Mouse (Mus musculus): ENCODE measurements around the gene Scaf4. TPM values are rescaled to one million over a fixed set of nuclear protein-coding genes. Genes with fewer than 3 reads are reported as not detected.
"Not testable (repeated sequence)": the region's sequence is repeated elsewhere in the genome, so short reads cannot be mapped to it uniquely, and the experiment has no call there.

Scaf4 gene
- total RNA-seq, 2 experiments from 2014 or later = 31.7 to 36.7 TPM

GRCm38 (mm10) chr16:90242426-90243304 lies 41.6 kb downstream of the Scaf4 start:
- no peak for DNase-seq (ENCODE audit: low spot score in 2 of 2)

- no peak for DNase-seq (ENCODE audit: low spot score in 2 of 2)
These were observed 42.4 kb downstream of the Scaf4 start for GRCm38 (mm10) chr16:90241875-90242274.

DNA sequence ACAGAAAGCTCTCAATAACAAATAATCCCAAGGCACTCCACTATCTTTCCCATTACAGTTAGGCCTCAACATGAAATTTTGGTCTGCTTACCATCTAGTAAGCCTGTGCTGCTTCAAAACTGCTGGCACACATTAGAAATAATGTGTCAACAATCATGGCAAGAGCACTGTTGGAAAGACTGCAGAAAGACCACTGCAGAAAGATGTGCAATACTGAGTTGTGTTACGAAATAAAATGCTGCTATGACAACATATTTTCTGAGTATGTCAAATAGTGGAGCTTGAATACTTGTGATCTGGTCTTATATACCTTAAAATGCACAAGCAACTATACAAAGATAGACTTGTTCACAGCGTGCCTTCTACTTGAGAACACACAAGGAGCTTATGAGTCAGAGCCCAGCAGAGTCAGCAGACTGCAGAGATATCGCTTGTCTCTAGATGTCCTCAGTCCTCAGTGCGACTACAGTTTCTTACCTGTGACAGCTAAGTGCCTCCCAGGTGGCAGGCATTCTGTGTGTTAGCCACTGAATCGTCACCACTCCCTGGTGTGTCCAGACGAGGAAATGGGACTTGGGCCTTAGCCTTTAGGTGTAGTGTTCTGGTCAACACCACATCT lies 45.1 kb downstream of the Scaf4 start:
- DNase-seq (ENCODE audit: low spot score in 2 of 2) = no peak

DNA sequence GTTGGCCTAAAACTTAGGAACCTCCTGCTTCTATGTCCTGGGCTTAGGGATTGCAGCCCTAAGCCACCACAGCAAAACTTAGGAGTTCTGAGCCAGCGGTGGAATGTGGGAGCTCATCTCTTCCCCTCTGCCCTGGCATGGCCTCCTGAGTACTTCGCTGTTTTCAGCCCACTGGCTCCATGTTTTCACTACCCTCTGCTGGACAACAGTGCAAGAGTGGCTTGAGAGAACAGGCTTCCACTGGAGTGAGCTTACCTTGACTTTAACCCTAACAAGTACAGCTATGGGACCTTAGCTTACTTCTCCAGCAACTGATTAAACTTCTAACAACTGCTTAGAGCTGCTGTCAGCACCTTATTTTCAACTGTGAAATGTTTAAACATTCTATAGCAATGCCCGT lies 49.1 kb downstream of the Scaf4 start:
- no peak for DNase-seq (ENCODE audit: low spot score in 2 of 2)

DNA sequence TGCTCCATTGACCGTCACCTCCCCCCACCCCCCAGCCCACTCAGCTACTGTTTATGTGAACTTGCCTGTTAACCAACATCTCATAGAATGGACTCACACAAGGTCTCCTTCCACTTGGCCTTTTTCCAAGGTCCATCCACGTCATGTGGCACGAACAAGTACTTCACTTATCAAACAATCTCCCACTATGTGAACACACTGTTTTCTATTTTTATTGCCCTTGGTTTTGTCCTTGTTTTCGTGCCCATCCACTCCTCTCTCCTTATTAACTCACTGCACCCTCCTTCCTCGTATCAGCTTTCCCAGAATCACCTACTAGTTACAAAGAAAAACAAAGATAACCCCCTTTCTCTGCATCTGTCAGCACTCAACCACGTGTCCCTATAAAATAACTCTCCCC lies 49.7 kb downstream of the Scaf4 start:
- DNase-seq (ENCODE audit: low spot score in 2 of 2) = no peak

DNA sequence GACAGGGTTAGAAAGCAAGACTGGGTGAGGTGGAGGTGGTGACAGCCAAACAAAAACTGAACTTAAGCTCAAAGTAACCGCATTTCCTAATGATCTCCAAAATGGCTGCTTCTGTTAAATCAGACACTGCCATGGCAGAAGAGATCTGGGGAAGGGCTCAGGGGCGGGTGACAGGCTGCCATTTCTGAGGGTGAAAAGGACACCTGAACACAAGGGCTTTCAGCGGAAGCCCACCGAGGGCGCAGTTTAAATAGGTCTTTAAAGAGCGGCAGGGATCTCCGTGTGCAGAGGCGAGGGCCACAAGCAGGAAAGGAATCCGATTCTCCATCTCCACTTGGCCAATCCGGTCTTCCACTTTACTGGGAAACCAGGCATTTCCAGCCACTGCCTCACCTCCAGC lies 50.6 kb downstream of the Scaf4 start:
- no peak for DNase-seq (ENCODE audit: low spot score in 2 of 2)

- no peak for DNase-seq (ENCODE audit: low spot score in 2 of 2)
These were observed 53.0 kb downstream of the Scaf4 start for GRCm38 (mm10) chr16:90231302-90231701.

GRCm38 (mm10) chr16:90229897-90230296 lies 54.4 kb downstream of the Scaf4 start:
- DNase-seq (ENCODE audit: low spot score in 2 of 2) = no peak

GRCm38 (mm10) chr16:90221441-90222070 lies 62.7 kb downstream of the Scaf4 start:
- no peak for DNase-seq (ENCODE audit: low spot score in 2 of 2)

- DNase-seq (ENCODE audit: low spot score in 2 of 2) = peak; percentile 37 to 59
These were observed 63.3 kb downstream of the Scaf4 start for GRCm38 (mm10) chr16:90220892-90221431.

DNA sequence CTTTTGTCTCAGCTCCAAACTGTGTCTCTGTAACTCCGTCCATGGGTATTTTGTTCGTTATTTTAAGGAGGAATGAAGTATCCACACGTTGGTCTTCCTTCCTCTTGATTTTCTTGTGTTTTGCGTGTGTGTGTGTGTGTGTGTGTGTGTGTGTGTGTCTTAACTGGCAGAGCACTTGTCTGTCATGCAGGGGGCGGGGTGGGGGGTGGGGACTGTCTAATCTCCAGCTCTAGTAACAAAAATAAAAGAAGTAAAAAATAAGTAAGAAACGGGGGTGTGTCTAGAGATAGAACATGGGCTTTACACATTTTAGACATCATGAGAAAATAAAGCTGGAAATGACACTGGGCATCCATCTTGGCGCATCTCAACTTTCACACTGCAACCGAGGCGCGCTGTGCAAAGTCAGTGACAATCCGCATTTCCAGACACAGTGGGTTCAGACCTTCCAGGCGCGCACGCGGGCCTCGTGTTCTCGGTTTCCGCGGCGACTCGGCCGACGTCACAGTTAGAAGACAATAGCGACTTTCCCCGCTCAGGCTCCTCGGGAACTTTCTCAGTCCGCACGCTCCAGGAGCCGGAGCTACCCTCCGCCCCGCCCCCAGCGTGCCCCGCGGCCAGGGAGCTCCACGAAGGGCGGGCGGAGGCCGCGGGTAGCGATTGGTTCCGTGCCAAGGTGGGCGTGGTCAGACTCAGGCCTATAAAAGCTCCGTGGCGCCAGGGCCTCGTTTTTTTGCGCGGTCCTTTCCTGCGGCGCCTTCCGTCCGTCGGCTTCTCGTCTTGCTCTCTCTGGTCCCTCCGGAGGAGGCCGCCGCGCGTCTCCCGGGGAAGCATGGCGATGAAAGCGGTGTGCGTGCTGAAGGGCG lies 64.0 kb downstream of the Scaf4 start, which contains the start of gene Sod1:
Gene Sod1 (plus strand): TSS at position 729 of the 866 bp plus-strand sequence.
- DNase-seq (ENCODE audit: low spot score in 2 of 2) = peak; percentile 96 to 97

DNA sequence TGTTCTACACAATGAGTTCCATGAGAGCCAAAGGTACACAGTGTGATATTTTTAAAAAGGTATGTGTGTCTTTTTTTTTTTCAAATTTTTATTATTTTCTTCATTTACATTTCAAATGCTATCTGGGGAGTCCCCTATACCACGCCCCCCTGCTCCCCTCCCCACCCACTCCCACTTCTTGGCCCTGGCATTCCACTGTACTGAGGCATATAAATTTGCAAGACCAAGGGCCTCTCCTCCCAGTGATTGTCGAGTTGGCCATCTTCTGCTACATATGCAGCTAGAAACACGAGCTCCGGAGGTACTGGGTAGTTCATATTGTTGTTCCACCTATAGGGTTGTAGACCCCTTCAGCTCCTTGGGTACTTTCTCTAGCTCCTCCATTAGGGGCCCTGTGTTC lies 64.9 kb downstream of the Scaf4 start:
- not testable (repeated sequence) for DNase-seq (ENCODE audit: low spot score in 2 of 2)

GRCm38 (mm10) chr16:90217926-90218325 lies 66.4 kb downstream of the Scaf4 start:
- no peak for DNase-seq (ENCODE audit: low spot score in 2 of 2)

- no peak for DNase-seq (ENCODE audit: low spot score in 2 of 2)
These were observed 66.9 kb downstream of the Scaf4 start for GRCm38 (mm10) chr16:90217356-90217755.

- DNase-seq (ENCODE audit: low spot score in 2 of 2) = no peak
These were observed 67.9 kb downstream of the Scaf4 start for GRCm38 (mm10) chr16:90216414-90216813.

- DNase-seq (ENCODE audit: low spot score in 2 of 2) = not testable (repeated sequence)
These were observed 68.4 kb downstream of the Scaf4 start for GRCm38 (mm10) chr16:90215879-90216278.

GRCm38 (mm10) chr16:90214731-90215565 lies 69.4 kb downstream of the Scaf4 start:
- no peak for DNase-seq (ENCODE audit: low spot score in 2 of 2)

GRCm38 (mm10) chr16:90213477-90214339 lies 70.6 kb downstream of the Scaf4 start:
- DNase-seq (ENCODE audit: low spot score in 2 of 2) = no peak

DNA sequence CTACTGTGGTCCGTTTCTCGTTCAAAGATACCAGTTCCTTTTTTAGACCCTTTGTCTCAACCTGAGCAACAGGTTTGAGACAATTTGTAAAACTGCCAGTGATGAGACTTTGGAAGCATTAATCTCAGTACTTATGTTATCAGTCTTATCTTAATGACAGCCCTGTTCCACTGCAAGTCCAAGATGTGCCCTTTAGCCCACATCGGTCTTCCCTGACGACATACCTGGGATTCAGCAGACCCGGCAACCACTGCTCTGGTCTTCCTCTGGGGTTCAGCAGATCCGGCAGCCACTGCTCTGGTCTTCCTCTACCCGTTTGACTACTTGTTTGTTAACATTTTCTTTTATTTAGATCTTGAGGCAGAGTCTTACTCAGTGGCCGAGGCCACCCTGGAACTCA lies 72.5 kb downstream of the Scaf4 start:
- no peak for DNase-seq (ENCODE audit: low spot score in 2 of 2)
